Mouse (Mus musculus) testis, adult 2 months (tissue): ENCODE measurements around the gene BC049352. TPM values are rescaled to one million over a fixed set of nuclear protein-coding genes. Genes with fewer than 3 reads are reported as not detected.

Source experiments
- H3K27ac ChIP-seq: fragments of 200-500 bp; 2 replicates; pipeline ENCODE4 v1.5.1; 2012; ENCODE audit warnings: low read depth, low read length; ENCODE audit not compliant: control insufficient read depth, insufficient read depth
- H3K27me3 ChIP-seq: fragments of 200-500 bp; 2 replicates; pipeline ENCODE4 v1.6.1; 2012; ENCODE audit warnings: mild to moderate bottlenecking, low read length, moderate library complexity; ENCODE audit not compliant: control insufficient read depth, insufficient read depth
- H3K36me3 ChIP-seq: fragments of 200-500 bp; 2 replicates; pipeline ENCODE4 v1.6.1; 2012; ENCODE audit warnings: mild to moderate bottlenecking, low read length; ENCODE audit not compliant: control insufficient read depth, insufficient read depth
- H3K4me1 ChIP-seq: fragments of 200-500 bp; 2 replicates; pipeline ENCODE4 v1.6.1; 2012; ENCODE audit warnings: low read length; ENCODE audit not compliant: control insufficient read depth, insufficient read depth
- H3K4me3 ChIP-seq: fragments of 200-500 bp; 2 replicates; pipeline ENCODE4 v1.5.1; 2012; ENCODE audit warnings: low read depth, mild to moderate bottlenecking, low read length, moderate library complexity, mixed read lengths; ENCODE audit not compliant: control insufficient read depth
- CTCF ChIP-seq: fragments of 200-500 bp; IDR thresholded peaks from 2 replicates; pipeline ENCODE4 v1.5.1; 2012; ENCODE audit warnings: low read depth, mild to moderate bottlenecking, inconsistent platforms, low read length, moderate library complexity; ENCODE audit not compliant: control insufficient read depth, insufficient read depth, insufficient replicate concordance
- POLR2A ChIP-seq: fragments of 200-500 bp; IDR thresholded peaks from 2 replicates; pipeline ENCODE4 v1.6.1; 2012; ENCODE audit warnings: low read depth, mild to moderate bottlenecking, inconsistent platforms, low read length, moderate library complexity; ENCODE audit not compliant: control insufficient read depth
- polyA plus RNA-seq: library from polyadenylated mRNA; depleted of rRNA; stranded (reverse); fragments of >200 nt; gene quantifications from 2 replicates; pipeline ENCODE4 v1.2.3, GENCODE M21; 2012

The BC049352 gene
- polyA plus RNA-seq, 1 experiment = 0.38 TPM

DNA sequence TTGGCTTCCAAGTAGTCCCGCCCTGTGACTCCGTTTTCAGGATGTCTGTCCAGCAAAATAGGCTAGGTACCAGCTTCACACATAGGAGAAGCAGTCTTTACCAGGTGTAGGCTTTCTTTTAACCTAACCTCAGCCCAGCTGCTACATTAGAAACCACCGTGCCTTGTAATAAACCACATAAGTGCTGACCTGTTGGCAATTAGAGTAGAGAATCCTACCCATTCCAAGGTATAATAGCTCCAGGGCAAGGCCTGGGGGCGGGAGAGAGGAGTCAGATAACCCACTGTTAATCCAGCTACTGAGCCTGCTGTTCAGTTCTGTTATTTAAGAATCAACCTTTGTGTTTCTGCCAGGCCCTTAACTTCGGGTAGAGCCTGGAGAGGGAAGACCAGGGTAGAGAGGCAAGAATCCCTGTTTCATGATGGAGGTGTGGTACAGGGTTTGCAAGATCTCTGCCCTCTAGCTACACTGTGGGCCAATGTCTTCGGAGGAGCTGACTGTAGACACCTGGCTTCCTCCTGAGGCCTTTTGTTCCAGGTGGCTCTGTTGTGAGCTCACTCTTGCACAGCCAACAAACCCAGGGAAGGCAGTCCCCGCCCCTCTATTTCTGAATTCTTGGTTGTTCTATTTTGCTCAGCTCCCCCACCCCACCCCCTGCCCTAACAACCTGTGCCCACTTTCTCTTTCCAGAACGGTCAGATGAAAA lies 14.5 kb downstream of the BC049352 start:
- Histone ChIP-seq H3K4me1 (no peaks in the 10 kb centered on the region), H3K36me3 (no peaks in the 10 kb centered on the region), H3K4me3 (no peak overlapping the region), H3K27me3 (no peaks in the 10 kb centered on the region), H3K27ac (no peak overlapping the region)
- TF ChIP-seq POLR2A (no peak), CTCF (no peak)

DNA sequence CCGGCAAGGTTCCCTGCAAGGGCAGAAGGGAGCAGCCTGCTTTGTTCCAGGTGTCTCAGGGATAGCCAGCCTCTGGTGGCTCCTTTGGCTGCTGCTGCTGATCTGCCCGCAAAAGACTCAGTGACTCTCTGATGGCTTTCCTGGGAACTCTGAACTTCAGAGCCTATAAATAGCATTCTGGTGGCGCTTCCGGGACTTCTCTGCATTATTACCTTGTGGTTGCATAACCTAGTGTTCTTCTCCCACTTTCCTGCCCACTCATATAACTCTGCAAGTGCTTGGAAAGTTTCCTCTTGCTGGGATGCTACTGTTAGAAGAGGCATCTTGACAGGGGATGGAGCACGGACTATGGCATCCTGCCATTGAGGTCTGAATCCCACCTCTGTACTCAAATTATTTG lies 15.7 kb downstream of the BC049352 start:
- H3K27ac ChIP-seq = no peak overlapping the region
- no peaks in the 10 kb centered on the region for H3K27me3 ChIP-seq
- no peak for TF ChIP-seq CTCF
- TF ChIP-seq POLR2A = no peak
- H3K4me3 ChIP-seq = no peak overlapping the region
- no peaks in the 10 kb centered on the region for H3K36me3 ChIP-seq
- no peaks in the 10 kb centered on the region for H3K4me1 ChIP-seq

DNA sequence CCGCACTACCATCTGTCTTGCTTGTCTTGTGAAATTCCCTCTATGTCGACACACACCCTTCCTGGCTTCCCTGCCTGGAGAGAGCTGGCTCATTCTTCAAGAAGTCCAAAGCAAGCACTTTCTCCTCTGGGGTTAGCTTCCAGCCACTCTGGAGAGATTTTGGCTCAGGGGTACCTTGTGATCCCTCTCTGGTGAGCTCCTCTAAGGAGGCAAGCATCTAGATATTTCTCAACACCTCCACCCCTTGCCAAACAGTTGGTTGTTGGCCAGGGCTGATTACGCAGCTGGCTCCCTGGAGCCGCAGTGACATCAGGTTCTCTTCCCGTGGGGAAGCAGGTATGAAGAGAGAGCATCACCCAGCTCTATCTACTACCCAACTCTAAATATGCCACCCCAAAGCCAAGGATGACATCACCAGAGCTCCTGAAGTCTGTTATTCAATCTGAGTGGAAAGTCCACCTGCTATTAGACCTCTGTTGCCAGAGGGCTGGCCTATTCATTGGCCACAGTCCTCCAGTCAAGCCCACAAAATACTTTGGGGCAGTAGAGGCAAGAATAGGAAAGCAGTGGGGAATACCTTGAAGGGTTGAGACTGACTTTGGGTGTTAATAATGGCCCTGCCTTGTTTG lies 19.6 kb downstream of the BC049352 start:
- no peak for TF ChIP-seq CTCF
- no peak for TF ChIP-seq POLR2A
- no peaks in the 10 kb centered on the region for H3K4me1 ChIP-seq

DNA sequence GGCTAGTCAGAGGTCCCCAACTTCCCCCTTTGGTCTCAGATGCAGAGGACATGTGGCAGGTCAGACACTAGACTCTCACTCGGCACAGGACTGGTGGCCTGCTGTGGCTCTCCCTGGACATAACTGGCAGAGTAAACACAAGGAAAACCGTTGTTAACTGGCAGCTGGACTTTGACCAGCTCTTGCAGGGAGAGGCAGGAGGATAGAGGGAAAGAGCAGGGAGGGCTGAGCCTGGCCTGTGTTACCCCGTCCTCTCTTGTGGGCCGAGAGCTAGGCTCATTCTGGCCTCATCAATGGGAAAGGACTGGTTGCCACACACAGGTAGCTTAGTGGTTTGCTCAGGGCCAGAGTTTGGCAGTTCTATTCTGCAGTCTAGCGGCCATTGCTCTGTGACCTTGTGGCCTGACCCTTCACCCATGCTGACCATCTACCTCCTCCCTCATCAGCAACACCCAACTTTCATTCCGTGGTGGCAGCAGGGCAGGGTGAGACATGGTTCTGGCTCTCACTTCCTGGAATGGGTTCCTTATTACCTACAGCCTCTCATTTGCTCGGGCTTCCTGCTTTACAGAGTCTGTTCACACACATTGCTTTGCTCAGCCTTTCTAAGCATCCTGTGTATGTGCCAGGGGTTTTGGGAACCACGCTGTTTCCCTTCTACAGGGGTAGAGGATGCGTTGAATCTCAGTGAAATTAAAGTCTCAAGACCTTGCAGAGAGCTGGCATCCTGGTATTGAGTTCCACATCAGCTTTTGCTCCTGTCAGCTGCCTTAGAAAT lies 20.4 kb downstream of the BC049352 start:
- Histone ChIP-seq H3K4me3 (no peak overlapping the region), H3K27ac (no peak overlapping the region), H3K4me1 (no peaks in the 10 kb centered on the region), H3K36me3 (no peaks in the 10 kb centered on the region), H3K27me3 (no peaks in the 10 kb centered on the region)
- TF ChIP-seq POLR2A (no peak), CTCF (no peak)

More for the DNA sequence above, 19.6 kb downstream of the BC049352 start:
- Histone ChIP-seq H3K27ac (no peak overlapping the region), H3K27me3 (no peaks in the 10 kb centered on the region), H3K36me3 (no peaks in the 10 kb centered on the region), H3K4me3 (no peak overlapping the region)

DNA sequence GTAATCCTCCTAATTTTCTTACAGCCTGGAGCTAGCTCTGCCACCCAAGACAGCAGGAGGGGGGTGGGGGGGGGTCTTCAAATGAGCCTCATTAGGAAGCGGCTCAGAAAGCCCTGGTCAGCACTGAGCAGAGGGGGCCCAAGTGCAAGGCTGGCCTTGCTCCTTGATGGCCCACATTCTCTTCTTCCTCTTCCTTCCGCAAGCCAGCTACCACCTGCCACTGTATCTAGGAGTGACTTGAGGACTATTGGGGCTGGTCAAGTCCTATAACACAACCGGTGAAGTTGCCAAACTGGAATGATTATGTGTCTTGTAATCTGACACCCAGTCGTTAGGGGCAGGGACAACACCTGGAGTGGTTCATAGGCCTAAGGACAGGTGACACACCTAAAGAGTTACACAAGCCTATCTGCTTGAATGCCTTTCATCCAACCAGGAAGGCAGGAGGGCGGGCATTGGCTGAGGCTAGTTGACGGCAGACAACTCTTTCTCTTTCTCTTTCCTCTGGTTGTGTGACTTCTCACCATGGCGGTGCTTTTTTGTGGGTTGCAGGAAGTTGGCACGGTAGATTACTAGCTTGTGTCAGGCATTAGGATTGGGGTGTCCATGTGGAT lies 22.1 kb downstream of the BC049352 start, which contains the start of gene Tmprss4:
TSS of gene Tmprss4 (minus strand) at position 296 of the 614 bp plus-strand sequence.
- Histone ChIP-seq H3K4me1 (no peaks in the 10 kb centered on the region), H3K4me3 (no peak within 1 kb of the TSS), H3K27ac (no peak within 1 kb of the TSS), H3K36me3 (no peaks in the 10 kb centered on the region), H3K27me3 (no peaks in the 10 kb centered on the region)
- TF ChIP-seq POLR2A (no peak), CTCF (no peak)

DNA sequence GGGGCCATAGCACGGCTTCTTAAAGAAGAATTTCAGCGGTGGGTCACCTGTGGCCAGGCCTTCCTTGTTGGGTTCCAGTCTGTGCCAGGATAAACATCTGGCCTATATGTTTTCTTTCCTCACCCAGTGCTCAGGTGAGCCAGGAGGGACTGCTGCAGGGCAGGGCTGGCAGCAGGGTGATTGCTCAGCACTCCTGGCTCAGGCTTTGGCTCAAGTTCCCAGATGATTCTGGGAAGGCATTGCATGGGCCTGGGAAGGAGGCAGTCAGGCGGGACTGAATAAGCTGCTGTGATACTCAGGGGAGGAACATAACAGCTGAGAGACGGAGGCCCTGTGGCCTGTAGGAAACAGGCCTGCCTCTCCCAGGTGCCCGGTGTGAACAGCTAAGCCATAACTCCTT lies 23.3 kb downstream of the BC049352 start:
- TF ChIP-seq POLR2A (no peak), CTCF (no peak)
- Histone ChIP-seq H3K36me3 (no peaks in the 10 kb centered on the region), H3K4me1 (no peaks in the 10 kb centered on the region), H3K4me3 (no peak overlapping the region), H3K27ac (no peak overlapping the region), H3K27me3 (no peaks in the 10 kb centered on the region)

DNA sequence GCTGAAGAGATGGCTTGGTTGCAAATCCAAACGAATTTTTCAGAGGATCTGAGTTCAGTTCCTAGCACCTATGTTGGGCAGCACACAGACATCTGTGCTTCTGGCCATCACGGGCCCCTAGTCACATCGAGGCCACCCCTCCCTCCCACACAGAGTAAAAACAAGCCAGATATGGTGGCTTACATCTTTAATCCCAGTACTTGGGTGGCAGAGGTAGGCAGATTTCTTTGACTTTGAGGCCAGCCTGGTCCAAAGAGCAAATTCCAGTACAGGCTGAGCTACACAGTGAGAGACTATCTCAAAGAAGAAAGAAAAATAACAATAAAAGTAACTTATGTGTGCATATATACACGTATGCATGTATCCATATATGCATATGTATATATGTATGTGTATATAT lies 24.3 kb downstream of the BC049352 start:
- H3K4me1 ChIP-seq = no peaks in the 10 kb centered on the region
- H3K36me3 ChIP-seq = no peaks in the 10 kb centered on the region
- TF ChIP-seq CTCF (no peak), POLR2A (no peak)
- H3K27ac ChIP-seq = no peak overlapping the region
- H3K4me3 ChIP-seq = no peak overlapping the region
- H3K27me3 ChIP-seq = no peaks in the 10 kb centered on the region
